Mouse (Mus musculus): ENCODE results near the gene Ptpa.

DNA sequence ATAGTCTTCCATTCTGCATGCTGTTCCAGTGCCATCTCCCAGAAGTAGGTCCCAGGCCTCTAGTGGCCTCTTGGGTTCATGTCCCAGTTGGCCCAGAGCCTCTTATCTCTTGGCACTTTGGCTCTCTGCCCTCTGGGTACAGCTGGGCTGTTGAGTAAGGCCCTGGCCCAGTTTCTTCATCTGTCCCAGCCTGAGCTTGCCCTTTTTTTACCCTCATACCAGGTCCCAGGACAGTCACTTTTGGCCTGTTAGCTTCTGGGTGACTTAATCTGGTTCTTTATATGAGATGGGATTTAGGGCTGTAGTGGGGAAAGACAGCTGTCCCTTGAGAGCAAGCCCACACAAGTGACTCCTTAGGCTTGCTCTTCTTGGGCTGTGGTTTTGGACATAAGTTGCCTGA is 13.3 kb downstream of the Ptpa start:
- TF ChIP-seq CTCF (IDR thresholded peaks at IDR 0.05; ENCODE audit: borderline replicate concordance, extremely low read depth, insufficient read depth, insufficient read length): no peak
- no peak for TF ChIP-seq POLR2A (IDR thresholded peaks at IDR 0.05; ENCODE audit: borderline replicate concordance, extremely low read depth, insufficient read depth, insufficient read length, poor library complexity, severe bottlenecking)
